Mouse (Mus musculus) cortical plate, adult 2 months (tissue): Measurements from ENCODE around the gene Zfp710. TPM values are rescaled to one million over a fixed set of nuclear protein-coding genes. Genes with fewer than 3 reads are reported as not detected.
"Not testable (repeated sequence)": the region's sequence is repeated elsewhere in the genome, so short reads cannot be mapped to it uniquely, and the experiment has no call there.

ENCODE experiments used
- H3K27ac ChIP-seq: fragments of 200-500 bp; 2 replicates; pipeline ENCODE4 v1.5.1; 2012; ENCODE audit warnings: low read length, control low read depth, inconsistent platforms; ENCODE audit not compliant: insufficient read depth
- H3K4me1 ChIP-seq: fragments of 200-500 bp; 2 replicates; pipeline ENCODE4 v1.6.1; 2011; ENCODE audit warnings: low read length; ENCODE audit not compliant: control insufficient read depth, insufficient read depth
- H3K4me3 ChIP-seq: fragments of 200-500 bp; 2 replicates; pipeline ENCODE4 v1.5.1; 2011; ENCODE audit warnings: mild to moderate bottlenecking, low read length, control low read depth; ENCODE audit not compliant: insufficient read depth
- CTCF ChIP-seq: fragments of 200-500 bp; IDR thresholded peaks from 2 replicates; pipeline ENCODE4 v1.5.1; 2011; ENCODE audit warnings: mild to moderate bottlenecking, control low read depth, low read length; ENCODE audit not compliant: insufficient read depth; ENCODE audit errors: extremely low read depth
- POLR2A ChIP-seq: fragments of 200-500 bp; IDR thresholded peaks from 2 replicates; pipeline ENCODE4 v1.6.1; 2011; ENCODE audit warnings: mild to moderate bottlenecking, low read length, control low read depth; ENCODE audit not compliant: insufficient read depth; ENCODE audit errors: extremely low read depth
- polyA plus RNA-seq: library from polyadenylated mRNA; depleted of rRNA; stranded (reverse); fragments of >200 nt; gene quantifications from 2 replicates; pipeline ENCODE4 v1.2.3, GENCODE M21; 2012; rRNA removed

The Zfp710 gene
- polyA plus RNA-seq, result 18.0 and 18.5 TPM in 2 replicates

- TF ChIP-seq POLR2A (peak; percentile 15; the same call in 1 of the 2 replicates), CTCF (no peak)
- Histone ChIP-seq H3K27ac (peak within 1 kb of the TSS; percentile 74), H3K4me1 (0 out of 2 replicates have a peak, but pooled peaks cover 4% of the 10 kb centered on the region), H3K4me3 (peak within 1 kb of the TSS; percentile 56)
Observed at GRCm38 (mm10) chr7:80024521-80025390, at the start of gene Zfp710. TSS of gene Zfp710 (plus strand) at chr7:80024814.

GRCm38 (mm10) chr7:79975316-79975715 lies 49.3 kb upstream of the Zfp710 start:
- H3K4me1 ChIP-seq, result no peaks in the 10 kb centered on the region
- H3K4me3 ChIP-seq, result no peak overlapping the region
- no peak overlapping the region for H3K27ac ChIP-seq
- TF ChIP-seq POLR2A (no peak), CTCF (no peak)

- no peak overlapping the region for H3K27ac ChIP-seq
- no peaks in the 10 kb centered on the region for H3K4me1 ChIP-seq
- TF ChIP-seq POLR2A, result no peak
- TF ChIP-seq CTCF, result no peak
- H3K4me3 ChIP-seq, result no peak overlapping the region
Observed at GRCm38 (mm10) chr7:79986717-79987116, 37.9 kb upstream of the Zfp710 start.

GRCm38 (mm10) chr7:79987745-79988144 lies 36.9 kb upstream of the Zfp710 start:
- Histone ChIP-seq H3K4me1 (no peaks in the 10 kb centered on the region), H3K4me3 (no peak overlapping the region), H3K27ac (no peak overlapping the region)
- TF ChIP-seq POLR2A (no peak), CTCF (no peak)

GRCm38 (mm10) chr7:79988466-79988865 lies 36.1 kb upstream of the Zfp710 start:
- not testable (repeated sequence) for H3K4me3 ChIP-seq, H3K4me1 ChIP-seq, H3K27ac ChIP-seq

GRCm38 (mm10) chr7:79994476-79994875 lies 30.1 kb upstream of the Zfp710 start:
- no peak overlapping the region for H3K27ac ChIP-seq

GRCm38 (mm10) chr7:79997761-79998160 lies 26.9 kb upstream of the Zfp710 start:
- Histone ChIP-seq H3K4me1 (no peaks in the 10 kb centered on the region), H3K4me3 (no peak overlapping the region), H3K27ac (no peak overlapping the region)
- TF ChIP-seq POLR2A, result no peak
- no peak for TF ChIP-seq CTCF

More at GRCm38 (mm10) chr7:79994476-79994875, 30.1 kb upstream of the Zfp710 start:
- Histone ChIP-seq H3K4me1 (no peaks in the 10 kb centered on the region), H3K4me3 (no peak overlapping the region)
- TF ChIP-seq CTCF, result peak; percentile 41
- no peak for TF ChIP-seq POLR2A

GRCm38 (mm10) chr7:80002353-80003055 lies 22.1 kb upstream of the Zfp710 start:
- Histone ChIP-seq H3K4me1 (no peaks in the 10 kb centered on the region), H3K27ac (no peak overlapping the region), H3K4me3 (no peak overlapping the region)
- TF ChIP-seq POLR2A (no peak), CTCF (no peak)

- Histone ChIP-seq H3K4me3 (no peak overlapping the region), H3K27ac (no peak overlapping the region), H3K4me1 (no peaks in the 10 kb centered on the region)
- TF ChIP-seq CTCF (no peak), POLR2A (no peak)
Observed at GRCm38 (mm10) chr7:80004776-80005554, 19.6 kb upstream of the Zfp710 start.
